Mouse (Mus musculus) bone marrow macrophage, adult 2 months (primary cell): ENCODE measurements at regions not wholly inside any gene's neighbourhood (a gene's known extent, or its start where the extent isn't known, plus 50 kb on each side); places are given as distances from the start of the nearest gene placed in this dataset.

Source experiments
- CTCF ChIP-seq: IDR thresholded peaks from 2 replicates; pipeline ENCODE4 v1.5.1; 2012; ENCODE audit warnings: low read depth, mild to moderate bottlenecking, low read length, moderate library complexity
- POLR2A ChIP-seq: IDR thresholded peaks from 2 replicates; pipeline ENCODE4 v1.6.1; 2012; ENCODE audit warnings: mild to moderate bottlenecking, low read depth, low read length, borderline replicate concordance

- TF ChIP-seq CTCF (no peak), POLR2A (no peak)
Observed at GRCm38 (mm10) chr6:17224852-17225251, 56.1 kb upstream of the Cav2 start.
